Mouse (Mus musculus) hindbrain, embryonic 13.5 days (tissue): ENCODE measurements around the gene Fam163a. TPM values are rescaled to one million over a fixed set of nuclear protein-coding genes. Genes with fewer than 3 reads are reported as not detected.

Source experiments
- ATAC-seq: fragments of 200-750 bp; cut with Nextera tagmentation; 2 replicates; pipeline ENCODE4 v1.8.0; 2017; ENCODE audit warnings: moderate TSS enrichment; ENCODE audit not compliant: low FRiP score
- H3K27ac ChIP-seq: fragments of 300-500 bp; sonication (generic); 2 replicates; pipeline ENCODE4 v1.5.1; 2015; ENCODE audit warnings: inconsistent platforms, mild to moderate bottlenecking, moderate library complexity
- H3K27me3 ChIP-seq: fragments of 300-500 bp; sonication (generic); 2 replicates; pipeline ENCODE4 v1.6.1; 2015; ENCODE audit warnings: mild to moderate bottlenecking, inconsistent platforms
- H3K36me3 ChIP-seq: fragments of 300-500 bp; sonication (generic); 2 replicates; pipeline ENCODE4 v1.6.1; 2015; ENCODE audit warnings: mild to moderate bottlenecking, inconsistent platforms
- H3K4me1 ChIP-seq: fragments of 300-500 bp; sonication (generic); replicated peaks from 2 replicates; pipeline ENCODE4 v1.6.1; 2015; ENCODE audit warnings: inconsistent platforms
- H3K4me2 ChIP-seq: fragments of 300-500 bp; sonication (generic); 2 replicates; pipeline ENCODE4 v1.6.1; 2015; ENCODE audit warnings: inconsistent platforms, mild to moderate bottlenecking, moderate library complexity
- H3K4me3 ChIP-seq: fragments of 300-500 bp; sonication (generic); 2 replicates; pipeline ENCODE4 v1.5.1; 2015; ENCODE audit warnings: mild to moderate bottlenecking, inconsistent platforms
- H3K9ac ChIP-seq: fragments of 300-500 bp; sonication (generic); 2 replicates; pipeline ENCODE4 v1.6.1; 2015; ENCODE audit warnings: mild to moderate bottlenecking, inconsistent platforms
- H3K9me3 ChIP-seq: fragments of 300-500 bp; sonication (generic); 2 replicates; pipeline ENCODE4 v1.6.1; 2016; ENCODE audit warnings: inconsistent platforms
- WGBS: fragments of 180-500 bp; shearing (Covaris S2); methylation state at CpG from one replicate; pipeline ENCODE4 v1.1.7; 2015; 5-methylcytosine and 5-hydroxymethylcytosine counted together
- polyA plus RNA-seq: library from polyadenylated mRNA; unstranded; fragments of >200 nt; fragmentation: Nextera tagmentation; extraction: Ambion mirVana; gene quantifications from 2 replicates; pipeline ENCODE4 v1.2.1, GENCODE M21; 2015

Fam163a gene
- polyA plus RNA-seq, 1 experiment from 2014 or later: 4.3 TPM

DNA sequence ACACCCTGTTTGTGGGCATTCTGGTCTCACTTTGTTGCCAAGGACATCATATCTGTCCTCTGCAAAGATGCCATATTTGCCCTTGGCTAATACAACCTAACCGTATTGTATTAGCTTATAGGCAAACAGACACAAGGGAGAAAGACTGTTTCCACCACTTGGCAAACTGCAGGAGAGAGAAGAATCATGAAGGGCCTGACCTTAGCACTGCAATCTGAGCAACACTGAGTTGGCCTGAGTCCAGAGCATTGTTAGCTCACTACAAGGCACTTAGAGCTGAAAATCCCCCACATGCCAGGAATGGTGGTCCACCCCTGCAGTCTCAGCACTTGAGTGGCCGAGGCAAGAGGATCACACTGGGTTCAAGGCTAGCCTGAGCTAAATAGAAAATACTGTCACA is 13.7 kb upstream of the Fam163a start:
- no peak for ATAC-seq
- no peak overlapping the region for H3K4me2 ChIP-seq
- no peak overlapping the region for H3K27ac ChIP-seq
- no peaks in the 10 kb centered on the region for H3K9me3 ChIP-seq
- no peak overlapping the region for H3K4me3 ChIP-seq
- peaks cover 32% of the 10 kb centered on the region for H3K4me1 ChIP-seq
- no peaks in the 10 kb centered on the region for H3K36me3 ChIP-seq
- no peak overlapping the region for H3K9ac ChIP-seq
- no peaks in the 10 kb centered on the region for H3K27me3 ChIP-seq
- 84% methylated on average over 2 of the region's 2 CpGs for WGBS

DNA sequence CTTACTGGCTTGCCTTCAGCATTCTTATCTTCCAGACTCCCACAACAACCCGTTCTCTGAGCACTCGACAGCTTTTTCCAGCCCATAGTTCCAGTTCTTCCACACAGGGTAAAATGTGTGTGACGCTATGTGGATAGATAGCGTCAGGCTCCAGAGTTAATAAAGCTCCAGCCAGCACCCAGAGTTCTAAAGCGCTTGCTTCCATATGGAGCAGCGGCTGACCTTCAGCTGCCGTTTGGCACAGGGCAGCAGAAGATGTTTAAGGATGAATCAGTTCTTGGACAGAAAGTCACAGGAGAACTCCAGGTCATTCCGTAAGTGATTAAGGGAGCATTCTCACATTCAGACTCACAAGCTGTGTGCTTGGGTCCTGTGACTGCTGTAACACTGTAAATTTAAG is 13.1 kb upstream of the Fam163a start:
- WGBS: 81% methylated on average over 8 of the region's 8 CpGs

DNA sequence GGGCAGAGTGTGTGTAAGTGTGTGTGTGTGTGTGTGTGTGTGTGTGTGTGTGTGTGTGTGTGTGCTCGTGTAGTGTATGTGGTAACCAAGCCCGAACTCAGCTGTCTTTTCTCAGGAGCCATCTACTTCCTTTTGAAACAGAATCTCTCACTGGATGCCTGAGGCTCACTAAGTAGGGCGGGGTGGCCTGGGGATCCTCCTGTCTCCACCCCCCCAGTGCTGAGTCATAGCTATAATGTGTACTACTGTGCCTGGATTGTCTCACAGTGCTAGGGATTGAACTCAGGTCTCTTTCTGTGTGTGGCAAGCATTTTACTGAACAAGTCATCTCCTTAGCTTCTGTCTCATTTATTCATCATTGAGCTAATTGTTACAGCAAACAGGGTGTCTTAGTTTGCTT is 12.6 kb upstream of the Fam163a start:
- Histone ChIP-seq H3K9me3 (no peaks in the 10 kb centered on the region), H3K27ac (no peak overlapping the region), H3K4me1 (peaks cover 24% of the 10 kb centered on the region), H3K27me3 (no peaks in the 10 kb centered on the region), H3K4me3 (no peak overlapping the region), H3K4me2 (no peak overlapping the region), H3K36me3 (no peaks in the 10 kb centered on the region), H3K9ac (no peak overlapping the region)
- WGBS: 42% methylated on average over 3 of the region's 3 CpGs
- ATAC-seq: peak; percentile 37; the same call in 1 of the 2 replicates

More for the DNA sequence above, 13.1 kb upstream of the Fam163a start:
- Histone ChIP-seq H3K4me3 (no peak overlapping the region), H3K9ac (no peak overlapping the region), H3K27ac (no peak overlapping the region), H3K27me3 (no peaks in the 10 kb centered on the region), H3K4me2 (no peak overlapping the region), H3K36me3 (no peaks in the 10 kb centered on the region), H3K9me3 (no peaks in the 10 kb centered on the region), H3K4me1 (peaks cover 30% of the 10 kb centered on the region)
- ATAC-seq: no peak

DNA sequence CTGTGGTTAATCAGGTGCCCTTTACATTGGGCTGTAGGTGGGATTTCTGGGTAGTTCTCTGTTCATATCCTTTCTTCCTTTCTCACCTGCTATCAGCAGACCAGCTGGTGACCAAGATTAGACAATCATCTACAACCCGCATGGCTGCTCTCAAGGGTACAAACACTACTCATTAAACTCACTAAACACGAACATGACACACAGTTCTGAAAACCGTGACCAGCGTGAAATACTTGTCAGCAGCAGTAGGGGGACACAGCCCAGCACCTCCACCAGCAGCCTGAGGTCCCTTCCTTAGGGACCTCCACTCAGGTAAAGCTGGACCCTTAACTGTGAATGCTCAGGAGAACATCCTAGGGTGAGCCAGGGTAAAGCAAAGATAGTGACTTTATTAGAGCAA is 11.4 kb upstream of the Fam163a start:
- Histone ChIP-seq H3K9ac (no peak overlapping the region), H3K4me1 (peaks cover 13% of the 10 kb centered on the region; the same call in 1 of the 2 replicates), H3K27ac (no peak overlapping the region), H3K36me3 (no peaks in the 10 kb centered on the region), H3K4me2 (no peak overlapping the region), H3K9me3 (no peaks in the 10 kb centered on the region), H3K4me3 (no peak overlapping the region), H3K27me3 (no peaks in the 10 kb centered on the region)
- 59% methylated on average over 4 of the region's 4 CpGs for WGBS
- ATAC-seq: no peak

DNA sequence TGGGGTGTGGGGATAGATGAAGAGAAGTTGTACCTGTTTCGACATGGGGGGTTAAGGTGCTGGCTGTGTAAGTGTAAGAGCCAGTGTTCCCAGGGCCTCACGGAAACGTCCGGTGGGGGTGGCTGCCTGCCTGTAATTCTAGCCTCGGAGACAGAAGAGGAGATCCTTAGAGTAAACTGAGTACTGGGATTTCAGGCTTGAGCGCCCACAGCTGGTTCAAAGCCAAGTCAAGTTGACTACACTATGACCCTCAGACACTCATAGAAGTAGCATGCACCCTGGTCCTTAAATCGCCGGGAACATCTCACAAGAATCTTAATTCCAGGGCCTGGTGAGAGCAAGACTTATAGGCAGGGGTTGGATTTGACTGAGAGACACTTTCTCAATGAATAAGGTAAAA is 9.8 kb upstream of the Fam163a start:
- H3K4me2 ChIP-seq: no peak overlapping the region
- H3K27ac ChIP-seq: no peak overlapping the region
- 85% methylated on average over 8 of the region's 8 CpGs for WGBS
- H3K36me3 ChIP-seq: no peaks in the 10 kb centered on the region
- H3K27me3 ChIP-seq: no peaks in the 10 kb centered on the region
- peaks cover 10% of the 10 kb centered on the region; the same call in 1 of the 2 replicates for H3K4me1 ChIP-seq
- H3K9me3 ChIP-seq: no peaks in the 10 kb centered on the region
- H3K9ac ChIP-seq: no peak overlapping the region
- ATAC-seq: no peak
- H3K4me3 ChIP-seq: no peak overlapping the region

DNA sequence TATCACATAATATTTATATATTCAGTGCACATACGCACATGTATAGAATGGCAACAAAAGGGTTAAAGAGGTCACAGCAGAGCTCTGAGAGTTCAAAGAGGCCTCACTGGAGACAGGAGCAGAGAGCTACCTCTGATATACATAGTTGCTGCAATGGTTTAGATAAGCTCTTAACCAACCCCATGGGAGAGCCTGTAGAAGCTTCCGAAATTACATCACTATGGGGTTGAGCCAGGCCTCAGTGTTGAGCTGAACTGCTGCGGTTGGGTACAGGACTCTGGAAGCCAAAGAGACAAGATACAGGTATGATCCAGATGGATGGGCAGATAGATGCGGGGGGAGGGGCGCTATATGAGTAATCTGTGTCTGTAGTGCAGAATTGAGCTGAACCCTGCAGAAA is 8.1 kb upstream of the Fam163a start:
- WGBS: 93% methylated on average over 5 of the region's 5 CpGs
- H3K36me3 ChIP-seq: no peaks in the 10 kb centered on the region
- no peak overlapping the region for H3K9ac ChIP-seq
- H3K4me2 ChIP-seq: no peak overlapping the region
- no peak overlapping the region for H3K4me3 ChIP-seq
- H3K27ac ChIP-seq: no peak overlapping the region
- no peak for ATAC-seq
- H3K4me1 ChIP-seq: peaks cover 10% of the 10 kb centered on the region; the same call in 1 of the 2 replicates
- H3K27me3 ChIP-seq: no peaks in the 10 kb centered on the region
- no peaks in the 10 kb centered on the region for H3K9me3 ChIP-seq

DNA sequence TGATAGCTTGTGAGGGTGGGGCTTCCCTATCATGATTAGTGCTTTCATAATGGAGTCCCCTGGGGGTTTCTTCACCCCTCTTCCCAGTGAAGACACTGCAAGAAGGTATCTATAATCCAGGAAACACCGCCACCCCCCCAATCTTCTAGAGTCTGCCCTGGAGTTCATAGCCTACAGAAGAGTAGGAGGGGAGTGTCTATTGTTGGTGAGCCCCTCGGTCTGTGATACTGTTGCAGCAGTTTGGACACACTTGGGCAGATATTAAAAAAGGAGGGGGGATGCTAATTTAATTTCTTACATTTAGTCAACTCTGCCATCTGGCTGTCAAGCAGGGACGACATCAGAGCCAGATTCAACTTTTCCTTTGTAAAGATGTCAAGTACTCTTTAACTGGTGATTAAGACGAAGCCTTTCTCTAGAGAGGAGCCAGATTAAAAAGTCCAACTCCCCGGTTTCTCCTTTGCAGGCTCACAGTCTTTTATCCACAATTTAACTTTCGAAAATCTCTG is 7.0 kb upstream of the Fam163a start:
- Histone ChIP-seq H3K9ac (no peak overlapping the region), H3K9me3 (no peaks in the 10 kb centered on the region), H3K4me1 (peaks cover 6% of the 10 kb centered on the region; the same call in 1 of the 2 replicates), H3K27ac (no peak overlapping the region), H3K4me3 (no peak overlapping the region), H3K4me2 (no peak overlapping the region), H3K36me3 (no peaks in the 10 kb centered on the region), H3K27me3 (peaks cover 8% of the 10 kb centered on the region)
- 47% methylated on average over 6 of the region's 6 CpGs for WGBS
- ATAC-seq: no peak

DNA sequence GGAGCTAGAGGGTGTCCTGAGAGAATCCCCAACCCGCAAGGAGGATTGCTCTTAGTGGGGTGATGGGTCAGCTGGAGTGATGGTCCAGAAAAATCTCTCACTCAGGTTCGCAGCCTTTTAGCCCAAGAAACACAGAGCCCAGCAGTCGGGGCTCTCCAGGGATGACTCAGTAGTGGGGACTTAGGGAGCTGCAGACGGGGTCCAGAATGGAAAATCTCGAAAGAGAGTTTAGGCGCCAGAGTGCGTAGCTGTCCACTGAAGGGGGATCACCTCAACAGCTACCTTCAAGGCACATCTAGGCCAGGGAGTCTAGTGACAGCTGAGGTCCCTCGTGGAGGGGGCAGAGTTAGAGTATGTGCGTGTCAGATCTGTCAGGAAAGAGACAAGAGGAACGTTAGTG is 338 bp upstream of the Fam163a start:
- Histone ChIP-seq H3K27ac (peak overlapping the region; percentile 40), H3K4me1 (peaks cover 26% of the 10 kb centered on the region), H3K9me3 (no peaks in the 10 kb centered on the region), H3K4me3 (peak overlapping the region; percentile 50), H3K9ac (peak overlapping the region; percentile 80), H3K27me3 (peaks cover 59% of the 10 kb centered on the region), H3K4me2 (peak overlapping the region; percentile 84), H3K36me3 (no peaks in the 10 kb centered on the region)
- ATAC-seq: peak; percentile 13; the same call in 1 of the 2 replicates
- 19% methylated on average over 10 of the region's 10 CpGs for WGBS

DNA sequence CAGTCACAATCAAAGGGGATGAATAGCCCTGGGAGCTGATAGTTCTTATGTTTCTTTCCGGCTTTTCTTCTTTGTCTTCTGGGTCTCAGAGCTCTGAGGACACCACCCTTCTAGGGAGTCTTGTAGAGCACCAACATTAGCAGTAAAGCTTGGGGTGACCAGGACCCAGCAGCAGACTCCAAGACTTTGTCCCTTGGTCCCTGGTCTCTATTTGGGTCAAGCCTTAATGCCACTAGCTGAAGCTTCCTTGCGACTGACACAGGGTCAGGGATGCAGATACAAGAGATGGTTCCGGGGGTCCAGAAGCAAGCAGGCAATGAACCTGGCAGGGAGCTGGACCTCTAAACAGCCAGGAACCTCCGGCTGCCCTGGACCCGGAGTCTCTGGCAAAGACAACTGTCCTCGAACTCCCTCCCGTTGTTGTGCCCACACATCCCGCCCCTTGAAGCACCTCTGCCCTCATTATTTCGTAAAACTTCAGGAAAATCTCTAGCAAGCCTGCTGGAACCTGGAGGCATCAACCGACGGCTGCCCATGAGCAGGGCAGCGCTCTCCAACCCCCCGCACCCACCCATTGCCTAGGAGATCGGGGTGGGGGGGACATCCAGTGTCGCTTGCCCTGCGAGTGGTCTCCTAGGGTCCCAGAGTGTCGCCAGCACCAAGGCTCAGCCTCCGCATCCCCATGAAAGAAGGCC is 718 bp downstream of the Fam163a start:
- peak overlapping the region; percentile 50 for H3K4me3 ChIP-seq
- peaks cover 59% of the 10 kb centered on the region for H3K27me3 ChIP-seq
- H3K4me1 ChIP-seq: peaks cover 26% of the 10 kb centered on the region
- H3K4me2 ChIP-seq: peak overlapping the region; percentile 84
- peak overlapping the region; percentile 40; the same call in 1 of the 2 replicates for H3K27ac ChIP-seq
- peak; percentile 36; the same call in 1 of the 2 replicates for ATAC-seq
- no peaks in the 10 kb centered on the region for H3K9me3 ChIP-seq
- no peaks in the 10 kb centered on the region for H3K36me3 ChIP-seq
- H3K9ac ChIP-seq: peak overlapping the region; percentile 80
- 4% methylated on average over 18 of the region's 18 CpGs for WGBS

DNA sequence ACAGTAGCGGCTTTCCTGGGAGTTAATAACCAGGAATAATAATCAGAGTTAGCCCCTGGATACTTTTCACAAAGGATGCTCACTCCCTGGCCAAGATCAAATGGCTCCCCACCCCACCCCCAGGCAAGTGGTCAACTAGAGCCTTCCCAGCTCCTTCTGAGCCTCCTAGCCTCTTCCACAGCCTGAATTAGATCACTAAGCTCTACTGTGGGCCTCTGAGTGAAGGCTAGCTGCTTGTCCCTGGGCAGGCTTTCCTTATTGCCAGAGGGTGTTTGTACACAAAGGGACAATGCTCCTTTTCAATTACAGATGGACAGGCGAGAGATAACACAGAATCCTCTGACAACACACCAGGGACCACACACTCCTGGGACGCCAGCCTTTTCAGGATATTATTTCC is 2.2 kb downstream of the Fam163a start:
- no peak for ATAC-seq
- WGBS: 35% methylated on average over 3 of the region's 3 CpGs
- Histone ChIP-seq H3K4me1 (peaks cover 26% of the 10 kb centered on the region), H3K27me3 (peaks cover 59% of the 10 kb centered on the region), H3K36me3 (no peaks in the 10 kb centered on the region), H3K9me3 (no peaks in the 10 kb centered on the region), H3K4me3 (no peak overlapping the region), H3K27ac (no peak overlapping the region), H3K9ac (no peak overlapping the region), H3K4me2 (0 out of 2 replicates have a peak overlapping the region, but pooled peaks have one; percentile 84)

DNA sequence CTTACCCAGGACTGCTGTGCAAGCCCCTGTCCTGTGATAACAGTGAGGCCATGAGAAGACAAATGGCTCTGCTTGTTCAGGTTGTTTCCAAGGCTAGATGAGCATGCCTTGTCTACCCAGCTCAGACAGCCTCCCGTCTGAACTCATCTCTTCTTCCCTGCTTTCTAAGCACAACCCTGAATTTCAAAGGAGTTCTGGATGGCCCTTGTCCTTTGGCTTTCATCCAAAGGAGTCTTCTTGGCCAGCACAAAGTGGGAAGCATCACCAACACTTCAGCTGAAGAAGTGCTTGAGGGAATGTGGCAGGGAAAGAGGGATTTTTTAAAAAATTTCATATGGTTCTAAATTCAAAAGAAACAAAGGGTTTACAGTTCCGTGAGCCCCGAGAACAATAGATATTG is 3.8 kb downstream of the Fam163a start:
- no peak overlapping the region for H3K9ac ChIP-seq
- no peak overlapping the region for H3K4me2 ChIP-seq
- WGBS: 89% methylated on average over 3 of the region's 3 CpGs
- no peak overlapping the region for H3K27ac ChIP-seq
- no peaks in the 10 kb centered on the region for H3K36me3 ChIP-seq
- peaks cover 26% of the 10 kb centered on the region for H3K4me1 ChIP-seq
- no peaks in the 10 kb centered on the region for H3K9me3 ChIP-seq
- ATAC-seq: no peak
- H3K4me3 ChIP-seq: no peak overlapping the region
- H3K27me3 ChIP-seq: peaks cover 43% of the 10 kb centered on the region

DNA sequence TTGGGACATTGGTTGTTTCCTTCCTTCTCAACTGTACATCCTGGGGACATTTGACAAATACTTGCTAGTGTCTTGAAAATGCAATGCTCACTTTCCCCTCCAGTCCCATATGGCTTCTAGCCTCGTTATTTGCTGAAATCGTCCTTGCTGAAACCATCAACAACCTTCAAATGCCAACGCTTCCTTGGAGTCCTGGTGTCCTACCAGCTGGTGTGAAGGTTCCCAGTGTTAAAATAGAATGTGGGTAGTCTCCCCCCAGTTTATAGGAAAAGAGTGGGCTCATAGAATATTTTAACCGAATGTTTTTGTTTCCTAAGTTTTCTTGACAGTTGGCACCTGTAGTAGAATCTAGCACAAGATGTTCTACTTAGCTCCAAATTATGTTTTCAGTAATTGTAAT is 7.2 kb downstream of the Fam163a start:
- peaks cover 8% of the 10 kb centered on the region for H3K27me3 ChIP-seq
- H3K9me3 ChIP-seq: no peaks in the 10 kb centered on the region
- H3K9ac ChIP-seq: no peak overlapping the region
- peaks cover 13% of the 10 kb centered on the region for H3K4me1 ChIP-seq
- ATAC-seq: no peak
- H3K4me2 ChIP-seq: no peak overlapping the region
- no peak overlapping the region for H3K4me3 ChIP-seq
- WGBS: 82% methylated on average over 4 of the region's 4 CpGs
- no peak overlapping the region for H3K27ac ChIP-seq
- H3K36me3 ChIP-seq: no peaks in the 10 kb centered on the region

DNA sequence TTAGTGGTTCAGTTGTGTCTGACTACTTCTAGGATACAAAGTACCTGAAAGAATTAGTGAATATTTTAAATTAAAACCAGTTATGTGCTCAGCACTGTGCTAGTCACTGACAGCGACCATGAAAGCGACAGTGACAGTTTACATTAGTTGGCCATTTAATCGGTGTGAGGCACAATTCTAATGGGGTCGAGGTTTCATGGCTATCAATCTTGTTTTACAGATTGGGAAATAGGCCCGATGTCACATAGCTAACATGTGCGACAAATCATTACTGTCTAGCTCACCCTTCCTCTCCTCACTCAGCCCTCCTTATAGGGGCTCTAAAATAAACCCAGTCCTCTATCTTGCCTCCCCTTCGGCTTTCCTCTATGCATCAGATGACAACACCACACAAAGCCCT is 11.5 kb downstream of the Fam163a start:
- H3K4me3 ChIP-seq: no peak overlapping the region
- H3K27me3 ChIP-seq: no peaks in the 10 kb centered on the region
- H3K9me3 ChIP-seq: no peaks in the 10 kb centered on the region
- H3K27ac ChIP-seq: no peak overlapping the region
- H3K9ac ChIP-seq: no peak overlapping the region
- 45% methylated on average over 7 of the region's 7 CpGs for whole genome bisulfite sequencing
- no peaks in the 10 kb centered on the region for H3K36me3 ChIP-seq
- peak; percentile 67; the same call in 1 of the 2 replicates for ATAC-seq
- no peak overlapping the region for H3K4me2 ChIP-seq
- peaks cover 17% of the 10 kb centered on the region for H3K4me1 ChIP-seq
